Mouse (Mus musculus) neutrophil, adult 5-6 weeks (primary cell): ENCODE results near the gene Cd151. TPM values are rescaled to one million over a fixed set of nuclear protein-coding genes. Genes with fewer than 3 reads are reported as not detected.

Source experiments
- ATAC-seq: fragments of 151-379, 151-347 bp; 2 replicates; pipeline ENCODE4 v1.8.0; 2017; ENCODE audit warnings: mild to moderate bottlenecking, moderate TSS enrichment; ENCODE audit not compliant: insufficient number of reproducible peaks, poor library complexity, low FRiP score, severe bottlenecking; ENCODE audit errors: extremely low read depth
- total RNA-seq: library from RNA; stranded (forward); fragments of 200-1000 nt; gene quantifications from 2 replicates; pipeline ENCODE4 v1.2.3, GENCODE M21; 2017

Cd151 gene
- total RNA-seq, 1 experiment from 2014 or later: 31.1 TPM

- ATAC-seq: peak; percentile 61
Observed at GRCm38 (mm10) chr7:141468522-141469211, 1.5 kb downstream of the Cd151 start.

- no peak for ATAC-seq
Observed at GRCm38 (mm10) chr7:141469352-141469751, 2.2 kb downstream of the Cd151 start.

- no peak for ATAC-seq
Observed at GRCm38 (mm10) chr7:141469901-141470636, 2.9 kb downstream of the Cd151 start.

- ATAC-seq: no peak
Observed at GRCm38 (mm10) chr7:141470637-141470944, 3.4 kb downstream of the Cd151 start.

- ATAC-seq: no peak
Observed at GRCm38 (mm10) chr7:141471236-141471635, 4.0 kb downstream of the Cd151 start.

- no peak for ATAC-seq
Observed at GRCm38 (mm10) chr7:141472226-141472625, 5.0 kb downstream of the Cd151 start.

GRCm38 (mm10) chr7:141472763-141473162, 5.6 kb downstream of the Cd151 start:
- no peak for ATAC-seq

- no peak for ATAC-seq
Observed at GRCm38 (mm10) chr7:141474160-141474559, 7.0 kb downstream of the Cd151 start.

- ATAC-seq: peak; percentile 72
Observed at GRCm38 (mm10) chr7:141475011-141475804, 8.0 kb downstream of the Cd151 start, which contains the start of the genes Polr2l and Tspan4. Gene Polr2l, minus strand, starts transcription at chr7:141475132. Gene Tspan4, plus strand, starts transcription at chr7:141475240.

- ATAC-seq: no peak
Observed at GRCm38 (mm10) chr7:141475805-141476158, 8.6 kb downstream of the Cd151 start.

- ATAC-seq: no peak
Observed at GRCm38 (mm10) chr7:141476226-141476980, 9.2 kb downstream of the Cd151 start.

- ATAC-seq: no peak
Observed at GRCm38 (mm10) chr7:141476981-141477370, 9.8 kb downstream of the Cd151 start.

- no peak for ATAC-seq
Observed at GRCm38 (mm10) chr7:141477578-141478269, 10.5 kb downstream of the Cd151 start.

- ATAC-seq: no peak
Observed at GRCm38 (mm10) chr7:141478270-141478748, 11.1 kb downstream of the Cd151 start.

GRCm38 (mm10) chr7:141480842-141481497, 13.8 kb downstream of the Cd151 start:
- peak; percentile 82 for ATAC-seq

- ATAC-seq: no peak
Observed at GRCm38 (mm10) chr7:141481498-141482401, 14.6 kb downstream of the Cd151 start.

GRCm38 (mm10) chr7:141482531-141483024, 15.4 kb downstream of the Cd151 start:
- ATAC-seq: no peak
